Comparison of ENCODE assay signal across 13 mouse cellular contexts in genomic region chr19:10097826-10098225, GRCm38 (mm10). TPM values are rescaled to one million over a fixed set of nuclear protein-coding genes. Genes with fewer than 3 reads are reported as not detected.
A peak's percentile ranks its signal among the peaks of the same experiment; 100 is the strongest.
DNase-seq lines count a peak whose midpoint lies in the region; ATAC-seq and TF ChIP-seq lines count a peak whose summit lies in the region.
"Had no signal": no experiment of that assay in that cellular context is flagged by ENCODE, and none has a peak within 500 bp of the region (broad histone marks: within the 10 kb centered on the region; RNA-seq: fewer than 3 reads in every experiment).

No protein-coding gene starts in this region.

- H3K4me2 ChIP-seq in midbrain, embryonic 15.5 days = peak overlapping the region; percentile 78
- H3K4me2 ChIP-seq: lung, embryonic 14.5 days had no signal

- H3K27ac ChIP-seq in layer of hippocampus, adult 2 months = peak overlapping the region; percentile 72
- H3K27ac ChIP-seq in hindbrain, embryonic 10.5 days = peak overlapping the region; percentile 74
- peak overlapping the region; percentile 59 for H3K27ac ChIP-seq in midbrain, embryonic 15.5 days

- peaks cover 70% of the 10 kb centered on the region for H3K36me3 ChIP-seq in hindbrain, embryonic 10.5 days
- no peaks in the 10 kb centered on the region; the same call in 1 of the 2 replicates for H3K36me3 ChIP-seq in midbrain, embryonic 15.5 days (replicated peaks)

- TF ChIP-seq POLR2A in brain, embryonic 14.5 days (IDR thresholded peaks at IDR 0.05; ENCODE audit: borderline replicate concordance, extremely low read depth, insufficient read depth, insufficient read length, poor library complexity, severe bottlenecking) = no peak

- H3K27me3 ChIP-seq in hindbrain, embryonic 10.5 days (ENCODE audit: insufficient read depth, poor library complexity, severe bottlenecking) = no peaks in the 10 kb centered on the region
- H3K27me3 ChIP-seq in midbrain, embryonic 15.5 days (replicated peaks) = no peaks in the 10 kb centered on the region

- H3K4me1 ChIP-seq in hindbrain, embryonic 10.5 days (replicated peaks) = peaks cover 71% of the 10 kb centered on the region
- peaks cover 69% of the 10 kb centered on the region for H3K4me1 ChIP-seq in midbrain, embryonic 15.5 days

- ATAC-seq in midbrain, embryonic 15.5 days (replicated peaks) = no peak

- no peak for DNase-seq in layer of hippocampus, adult 2 months (ENCODE audit: low spot score in 2 of 2)
- DNase-seq in layer of hippocampus, adult 9-10 months (ENCODE audit: low spot score) = no peak
- peak; percentile 72 for DNase-seq in brain, embryonic 14.5 days (ENCODE audit: low read depth)
- DNase-seq in hindbrain, embryonic 10.5 days (ENCODE audit: low spot score) = no peak
- DNase-seq in spleen, adult 12 weeks (ENCODE audit: low spot score) = no peak
- DNase-seq in adrenal gland, postnatal 10 days = no peak
- no peak for DNase-seq in lung, adult 18-20 months
- DNase-seq: B cell, adult 2 months; heart, adult 18-20 months; heart, postnatal 4 days; lung, embryonic 14.5 days; right cerebral cortex, postnatal 4 days had no signal

- no peak for TF ChIP-seq CTCF in layer of hippocampus, adult 2 months (conservative IDR thresholded peaks at IDR 0.05)
- TF ChIP-seq CTCF in brain, embryonic 14.5 days (IDR thresholded peaks at IDR 0.05; ENCODE audit: borderline replicate concordance, extremely low read depth, insufficient read depth, insufficient read length) = no peak

- peak overlapping the region; percentile 40; the same call in 1 of the 2 replicates for H3K4me3 ChIP-seq in layer of hippocampus, adult 2 months
- H3K4me3 ChIP-seq in hindbrain, embryonic 10.5 days = peak overlapping the region; percentile 36
- H3K4me3 ChIP-seq in midbrain, embryonic 15.5 days = peak overlapping the region; percentile 73

- H3K9ac ChIP-seq in midbrain, embryonic 15.5 days = 0 out of 2 replicates have a peak overlapping the region, but pooled peaks have one; percentile 7
- H3K9ac ChIP-seq: lung, embryonic 14.5 days had no signal

- H3K9me3 ChIP-seq in hindbrain, embryonic 10.5 days = no peaks in the 10 kb centered on the region
- H3K9me3 ChIP-seq in midbrain, embryonic 15.5 days = no peaks in the 10 kb centered on the region

- 52% methylated on average over 5 of the region's 5 CpGs for WGBS in hindbrain, embryonic 10.5 days
- WGBS in midbrain, embryonic 15.5 days = 19% methylated on average over 5 of the region's 5 CpGs

RNA-seq across cellular contexts. Expression of gene Fads2, which starts 3.7 kb away (rescaled TPM):
- 100 to 1,000 TPM; 147 to 152 TPM for total RNA-seq in layer of hippocampus, adult 2 months (2021)
- polyA plus RNA-seq in brain, embryonic 14.5 days (2012; rRNA removed) = 195 and 216 TPM in 2 replicates
- 180 and 207 TPM in 2 replicates for polyA plus RNA-seq in hindbrain, embryonic 10.5 days (2016; fragmentation: Nextera tagmentation; extraction: Ambion mirVana)
- polyA plus RNA-seq in midbrain, embryonic 15.5 days (2015; fragmentation: Nextera tagmentation; extraction: Ambion mirVana) = 215 and 222 TPM in 2 replicates
- 100 to 1,000 TPM; 344 to 595 TPM for total RNA-seq in adrenal gland, postnatal 10 days (2021)

RNA-seq across cellular contexts. Expression of gene Fads3, which starts 56.5 kb away (rescaled TPM):
- total RNA-seq in layer of hippocampus, adult 2 months (2021) = 10 to 100 TPM; 25.0 to 25.6 TPM
- 42.8 and 44.8 TPM in 2 replicates for polyA plus RNA-seq in brain, embryonic 14.5 days (2012; rRNA removed)
- 6.7 and 8.1 TPM in 2 replicates for polyA plus RNA-seq in hindbrain, embryonic 10.5 days (2016; fragmentation: Nextera tagmentation; extraction: Ambion mirVana)
- polyA plus RNA-seq in midbrain, embryonic 15.5 days (2015; fragmentation: Nextera tagmentation; extraction: Ambion mirVana) = 25.8 and 27.1 TPM in 2 replicates
- total RNA-seq in adrenal gland, postnatal 10 days (2021) = 10 to 100 TPM; 11.1 to 14.7 TPM
